Mouse (Mus musculus): Measurements from ENCODE around the gene Rexo5.

- TF ChIP-seq POLR2A (IDR thresholded peaks at IDR 0.05; ENCODE audit: insufficient read depth, low read length) (no peak), CTCF (IDR thresholded peaks at IDR 0.05; ENCODE audit: low read depth, low read length) (no peak), EP300 (IDR thresholded peaks at IDR 0.05; ENCODE audit: insufficient read depth, low read depth, low read length) (no peak)
These were observed 7.2 kb downstream of the Rexo5 start for GRCm38 (mm10) chr7:119800991-119801390.

All from ES-Bruce4 (cell line).